Mouse (Mus musculus): ENCODE measurements around the gene Slc8a1.

Slc8a1 gene

DNA sequence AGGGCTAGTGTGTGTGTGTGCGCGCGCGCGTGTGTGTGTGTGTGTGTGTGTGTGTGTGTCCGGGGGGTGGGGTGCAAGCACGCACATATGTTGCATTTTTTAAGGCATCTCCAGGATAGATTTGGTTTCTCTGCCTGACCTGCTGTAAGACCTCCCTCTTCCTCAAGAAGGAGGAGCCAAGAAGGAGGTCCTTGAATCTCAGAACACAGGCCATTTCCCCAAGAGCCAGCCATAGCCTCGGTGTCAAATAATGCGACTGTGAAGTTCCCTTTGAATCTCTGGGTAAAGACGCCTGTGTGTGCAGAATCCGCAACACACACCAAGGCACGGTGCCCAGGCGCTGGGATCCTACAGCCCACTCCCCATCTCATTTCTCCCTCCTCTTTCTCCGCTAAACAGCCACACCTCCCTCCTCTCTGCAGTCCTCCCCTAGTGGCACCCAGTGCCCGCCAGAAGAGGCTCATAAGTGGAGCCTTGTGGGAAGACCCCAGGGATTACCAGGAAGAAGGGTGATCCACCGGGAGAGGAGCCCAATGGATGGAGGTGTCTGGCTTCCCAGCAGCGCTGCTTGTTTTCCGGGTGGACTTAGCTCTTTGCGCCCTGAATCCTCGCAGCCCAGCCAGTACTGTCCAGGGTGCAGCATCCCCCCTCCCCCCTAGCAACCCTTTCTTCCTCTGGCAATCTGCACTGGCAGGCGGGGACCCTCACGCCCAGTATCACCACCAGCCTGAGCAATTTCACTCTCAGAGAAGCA lies 68.9 kb downstream of the Slc8a1 start:
- DNase-seq (ENCODE audit: low read depth, low spot score): peak; percentile 32

- no peak for DNase-seq (ENCODE audit: low read depth, low spot score)
Measured at GRCm38 (mm10) chr17:81668466-81668865, 69.7 kb downstream of the Slc8a1 start.

- DNase-seq (ENCODE audit: low read depth, low spot score): no peak
Measured at GRCm38 (mm10) chr17:81667935-81668334, 70.2 kb downstream of the Slc8a1 start.

DNA sequence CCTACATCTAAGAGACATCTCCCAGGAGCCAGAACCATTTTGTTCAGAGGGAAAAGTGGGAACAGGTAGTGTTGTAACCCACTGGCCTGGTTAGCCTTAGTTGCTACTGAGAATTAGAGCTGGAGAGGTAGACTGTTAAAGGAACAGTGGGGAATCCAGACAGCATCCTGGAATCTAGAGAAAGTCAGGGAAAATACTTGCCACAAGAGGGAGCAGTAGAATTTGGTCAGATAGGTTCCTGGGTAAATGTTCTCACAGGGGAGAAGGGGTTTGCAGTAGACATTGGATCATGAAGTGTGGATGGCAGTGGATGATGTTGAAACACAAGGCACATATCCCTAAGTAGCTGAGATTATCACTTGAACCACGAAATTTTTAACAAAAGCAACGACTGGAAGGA lies 71.6 kb downstream of the Slc8a1 start:
- DNase-seq (ENCODE audit: low read depth, low spot score): peak; percentile 61

DNA sequence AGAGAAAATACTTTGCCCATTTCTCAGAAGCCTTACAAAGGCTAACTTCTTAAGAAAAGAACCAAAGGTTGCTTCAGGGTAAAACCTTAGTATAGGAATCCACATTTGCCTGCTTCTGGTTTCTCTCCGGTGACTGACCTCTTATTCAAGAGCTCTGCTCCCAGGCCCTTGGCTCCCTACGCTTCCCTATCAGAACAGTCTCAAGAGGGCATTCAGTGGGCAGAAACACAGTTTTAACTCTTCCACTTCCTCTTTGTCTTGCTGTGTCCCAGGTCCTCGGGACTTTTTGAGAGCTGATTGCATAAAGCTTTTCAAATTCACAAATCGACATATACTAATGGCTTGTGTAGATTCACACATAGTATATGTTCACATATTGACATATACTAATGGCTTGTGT lies 73.3 kb downstream of the Slc8a1 start:
- DNase-seq (ENCODE audit: low read depth, low spot score): no peak

GRCm38 (mm10) chr17:81657828-81658227 lies 80.3 kb downstream of the Slc8a1 start:
- no peak for DNase-seq (ENCODE audit: low read depth, low spot score)

GRCm38 (mm10) chr17:81654548-81654947 lies 83.6 kb downstream of the Slc8a1 start:
- DNase-seq (ENCODE audit: low read depth, low spot score): no peak

DNA sequence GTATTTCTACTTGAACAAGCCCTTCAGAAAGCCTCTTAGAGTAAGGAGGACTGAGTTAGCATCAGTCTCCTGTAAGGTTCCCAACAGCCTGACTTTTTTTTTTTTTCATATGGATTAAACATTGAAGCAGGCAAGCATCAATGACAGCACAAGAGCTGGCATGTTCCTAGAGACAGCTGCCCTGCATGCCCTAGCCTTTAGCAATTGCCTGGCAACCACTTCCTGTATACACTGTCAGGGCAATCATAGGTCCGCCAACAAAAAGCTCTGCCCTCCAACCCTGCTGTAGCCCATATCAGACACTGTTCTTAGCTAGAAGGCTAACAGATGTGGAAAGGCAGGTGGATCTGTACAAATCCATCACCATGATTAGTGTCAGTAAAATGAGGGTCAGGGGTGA lies 85.2 kb downstream of the Slc8a1 start:
- DNase-seq (ENCODE audit: low read depth, low spot score): no peak

GRCm38 (mm10) chr17:81636822-81637221 lies 101.4 kb downstream of the Slc8a1 start:
- DNase-seq (ENCODE audit: low read depth, low spot score): no peak

- DNase-seq (ENCODE audit: low read depth, low spot score): no peak
Measured at GRCm38 (mm10) chr17:81630471-81630870, 107.7 kb downstream of the Slc8a1 start.

DNA sequence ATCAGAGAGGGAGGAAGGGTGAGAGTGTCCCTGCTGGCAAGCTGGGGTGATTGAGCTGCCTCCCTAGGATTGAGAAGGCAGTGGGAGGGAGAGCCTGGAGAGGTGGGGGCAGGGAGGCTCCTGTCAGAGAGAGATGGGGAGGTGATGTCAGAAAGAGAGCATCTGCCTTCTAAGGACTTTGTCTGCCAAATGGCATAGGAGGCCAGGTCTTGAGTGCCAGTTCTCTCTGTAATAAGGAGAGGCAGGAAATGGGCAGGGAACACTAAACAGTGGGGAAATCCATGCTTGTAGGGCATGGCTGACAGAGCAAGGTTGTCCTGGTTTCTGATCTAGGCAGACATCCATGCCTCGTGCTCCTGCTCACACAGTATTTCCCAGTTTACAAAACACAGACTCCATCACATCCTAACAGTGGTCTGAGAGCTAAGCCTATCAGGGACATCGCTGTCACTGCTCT lies 117.0 kb downstream of the Slc8a1 start:
- no peak for DNase-seq (ENCODE audit: low read depth, low spot score)

GRCm38 (mm10) chr17:81618461-81618860 lies 119.7 kb downstream of the Slc8a1 start:
- DNase-seq (ENCODE audit: low read depth, low spot score): no peak

- DNase-seq (ENCODE audit: low read depth, low spot score): no peak
Measured at GRCm38 (mm10) chr17:81616326-81616725, 121.9 kb downstream of the Slc8a1 start.

GRCm38 (mm10) chr17:81615391-81615790 lies 122.8 kb downstream of the Slc8a1 start:
- no peak for DNase-seq (ENCODE audit: low read depth, low spot score)

GRCm38 (mm10) chr17:81607515-81607914 lies 130.7 kb downstream of the Slc8a1 start:
- DNase-seq (ENCODE audit: low read depth, low spot score): no peak

DNA sequence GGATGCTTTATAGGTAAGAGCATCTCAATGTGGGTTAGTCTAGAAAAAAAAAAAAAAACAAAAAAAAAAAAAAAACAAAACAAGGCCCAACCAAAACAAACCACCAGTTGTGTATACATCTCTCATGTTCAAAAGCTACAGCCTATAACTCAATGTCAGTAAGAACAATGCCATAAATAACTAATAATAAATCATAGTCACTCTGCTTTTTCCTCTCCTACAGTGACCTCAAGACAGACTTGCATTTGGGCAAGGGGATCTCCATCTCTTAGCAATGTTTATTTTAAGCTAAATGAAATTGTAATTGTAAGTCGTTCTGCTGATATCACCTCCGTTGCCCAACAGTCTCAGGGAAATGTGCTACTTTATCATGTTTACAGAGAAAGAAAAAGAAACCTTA lies 132.1 kb downstream of the Slc8a1 start:
- DNase-seq (ENCODE audit: low read depth, low spot score): no peak

DNA sequence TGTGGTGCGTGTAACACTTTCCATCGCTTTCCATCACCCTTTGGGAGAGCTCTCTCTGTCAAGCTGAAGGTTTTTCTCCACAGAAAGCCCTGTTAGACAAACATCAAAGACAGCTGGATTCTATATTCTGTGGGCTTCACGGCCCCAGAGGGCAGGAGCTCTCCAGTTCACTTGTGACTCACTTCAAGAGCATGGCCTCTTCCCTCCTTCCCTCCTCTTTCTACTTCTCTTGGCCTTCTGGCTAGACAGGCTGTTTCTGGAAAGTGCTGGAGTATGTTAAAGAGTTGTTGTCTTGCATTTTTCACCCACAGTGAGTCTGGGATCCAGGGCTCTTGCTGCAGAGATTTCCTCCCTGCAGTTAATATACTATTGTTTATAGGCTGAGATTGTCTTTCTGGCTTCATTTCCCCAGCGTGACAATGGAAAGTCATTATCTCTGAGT lies 132.9 kb downstream of the Slc8a1 start:
- DNase-seq (ENCODE audit: low read depth, low spot score): no peak

DNA sequence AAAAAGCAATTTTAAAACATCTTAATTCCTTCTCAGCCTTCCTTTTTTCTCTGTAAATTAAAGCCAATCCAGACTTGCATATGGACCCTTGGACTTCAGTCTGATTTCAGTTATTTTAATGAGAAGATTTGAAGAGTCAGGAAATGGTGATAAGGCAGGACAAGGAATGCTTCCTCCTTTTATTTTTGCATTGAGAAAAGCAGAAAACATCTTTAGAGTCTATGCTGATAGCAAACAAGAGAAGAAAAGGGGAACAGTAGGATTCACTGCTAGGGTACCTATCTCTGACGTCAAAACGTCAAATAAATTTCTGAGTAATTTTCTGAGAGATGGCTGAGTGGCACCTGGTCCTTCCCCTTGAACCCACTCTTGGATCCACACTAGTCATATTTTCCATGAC lies 139.1 kb downstream of the Slc8a1 start:
- no peak for DNase-seq (ENCODE audit: low read depth, low spot score)

- DNase-seq (ENCODE audit: low read depth, low spot score): no peak
Measured at GRCm38 (mm10) chr17:81589791-81590190, 148.4 kb downstream of the Slc8a1 start.

- DNase-seq (ENCODE audit: low read depth, low spot score): no peak
Measured at GRCm38 (mm10) chr17:81586759-81587158, 151.4 kb downstream of the Slc8a1 start.

GRCm38 (mm10) chr17:81579728-81580425 lies 158.3 kb downstream of the Slc8a1 start:
- no peak for DNase-seq (ENCODE audit: low read depth, low spot score)

GRCm38 (mm10) chr17:81576893-81577292 lies 161.3 kb downstream of the Slc8a1 start:
- no peak for DNase-seq (ENCODE audit: low read depth, low spot score)
